In genomic region chr5:81370126-81370850, GRCm38 (mm10) we compare ENCODE assay signal across 28 mouse cellular contexts.
DNase-seq lines count a peak whose midpoint lies in the region; ATAC-seq and TF ChIP-seq lines count a peak whose summit lies in the region.
"Had no signal": no experiment of that assay in that cellular context is flagged by ENCODE, and none has a peak within 500 bp of the region (broad histone marks: within the 10 kb centered on the region; RNA-seq: fewer than 3 reads in every experiment).

No protein-coding gene starts in this region.

- no peak for TF ChIP-seq EP300 in stomach, postnatal 0 days (optimal IDR thresholded peaks at IDR 0.05)

- no peak overlapping the region for H3K27ac ChIP-seq in kidney, embryonic 16.5 days (ENCODE audit: low read length)
- H3K27ac ChIP-seq in lung, embryonic 14.5 days (ENCODE audit: low read depth) = no peak overlapping the region
- no peak overlapping the region for H3K27ac ChIP-seq in stomach, embryonic 16.5 days (ENCODE audit: low read length)
- H3K27ac ChIP-seq in stomach, postnatal 0 days (replicated peaks) = no peak overlapping the region
- H3K27ac ChIP-seq: embryonic facial prominence, embryonic 12.5 days; forebrain, embryonic 12.5 days; forebrain, embryonic 15.5 days; heart, embryonic 15.5 days; hindbrain, embryonic 10.5 days; hindbrain, embryonic 13.5 days had no signal

- no peaks in the 10 kb centered on the region for H3K9me3 ChIP-seq in kidney, embryonic 16.5 days (ENCODE audit: low read length)
- H3K9me3 ChIP-seq in lung, embryonic 14.5 days (ENCODE audit: low read depth, low read length) = no peaks in the 10 kb centered on the region
- H3K9me3 ChIP-seq in stomach, embryonic 16.5 days (replicated peaks; ENCODE audit: control insufficient read depth, low read length) = no peaks in the 10 kb centered on the region
- H3K9me3 ChIP-seq in stomach, postnatal 0 days (ENCODE audit: control insufficient read depth, low read length) = no peaks in the 10 kb centered on the region
- H3K9me3 ChIP-seq: embryonic facial prominence, embryonic 12.5 days; forebrain, embryonic 12.5 days; forebrain, embryonic 15.5 days; heart, embryonic 12.5 days; heart, embryonic 15.5 days; hindbrain, embryonic 10.5 days; hindbrain, embryonic 13.5 days had no signal

- ATAC-seq in kidney, embryonic 16.5 days (ENCODE audit: low FRiP score, low TSS enrichment) = 0 out of 2 replicates have a peak, but pooled peaks have one; percentile 23
- ATAC-seq in lung, embryonic 14.5 days (ENCODE audit: insufficient read depth) = peak; percentile 84
- peak; percentile 62; the same call in 1 of the 2 replicates for ATAC-seq in stomach, embryonic 16.5 days (ENCODE audit: insufficient read depth, low FRiP score)
- ATAC-seq in stomach, postnatal 0 days (ENCODE audit: low FRiP score, low TSS enrichment) = no peak
- ATAC-seq: forebrain, embryonic 15.5 days; hindbrain, embryonic 16.5 days; Patski had no signal

- H3K9ac ChIP-seq in kidney, embryonic 16.5 days (replicated peaks; ENCODE audit: low read length) = no peak overlapping the region
- H3K9ac ChIP-seq in lung, embryonic 14.5 days = no peak overlapping the region
- no peak overlapping the region for H3K9ac ChIP-seq in stomach, embryonic 16.5 days (ENCODE audit: low read length)
- no peak overlapping the region for H3K9ac ChIP-seq in stomach, postnatal 0 days (ENCODE audit: low read length)
- H3K9ac ChIP-seq: embryonic facial prominence, embryonic 12.5 days; forebrain, embryonic 12.5 days; forebrain, embryonic 15.5 days; heart, embryonic 12.5 days; heart, embryonic 15.5 days; hindbrain, embryonic 13.5 days had no signal

- no peaks in the 10 kb centered on the region for H3K36me3 ChIP-seq in kidney, embryonic 16.5 days (ENCODE audit: insufficient read depth, low read length)
- H3K36me3 ChIP-seq in lung, embryonic 14.5 days (ENCODE audit: insufficient read depth) = no peaks in the 10 kb centered on the region
- no peaks in the 10 kb centered on the region for H3K36me3 ChIP-seq in stomach, embryonic 16.5 days (ENCODE audit: control insufficient read depth, insufficient read depth, low read length)
- no peaks in the 10 kb centered on the region for H3K36me3 ChIP-seq in stomach, postnatal 0 days (ENCODE audit: control insufficient read depth, insufficient read depth, low read length)
- H3K36me3 ChIP-seq: embryonic facial prominence, embryonic 12.5 days; forebrain, embryonic 12.5 days; forebrain, embryonic 15.5 days; G1E; heart, embryonic 12.5 days; heart, embryonic 15.5 days; hindbrain, embryonic 10.5 days; hindbrain, embryonic 13.5 days had no signal

- 61% methylated on average over 10 of the region's 10 CpGs for WGBS in kidney, embryonic 16.5 days
- 42% methylated on average over 10 of the region's 10 CpGs for WGBS in lung, embryonic 14.5 days
- 62% methylated on average over 10 of the region's 10 CpGs for WGBS in stomach, embryonic 16.5 days
- WGBS in stomach, postnatal 0 days = 54% methylated on average over 10 of the region's 10 CpGs

- H3K4me3 ChIP-seq in kidney, embryonic 16.5 days (ENCODE audit: low read length) = no peak overlapping the region
- H3K4me3 ChIP-seq in lung, embryonic 14.5 days (ENCODE audit: low read depth, low read length) = no peak overlapping the region
- H3K4me3 ChIP-seq in stomach, embryonic 16.5 days (replicated peaks; ENCODE audit: low read length) = no peak overlapping the region
- H3K4me3 ChIP-seq in stomach, postnatal 0 days (ENCODE audit: low read depth, low read length) = no peak overlapping the region
- H3K4me3 ChIP-seq: embryonic facial prominence, embryonic 12.5 days; erythroblast, embryonic 14.5 days; forebrain, embryonic 12.5 days; forebrain, embryonic 15.5 days; heart, embryonic 12.5 days; heart, embryonic 15.5 days; hindbrain, embryonic 10.5 days; hindbrain, embryonic 13.5 days had no signal

- H3K4me1 ChIP-seq in kidney, embryonic 16.5 days (ENCODE audit: insufficient read depth, low read length) = no peaks in the 10 kb centered on the region
- H3K4me1 ChIP-seq in lung, embryonic 14.5 days (ENCODE audit: insufficient read depth) = no peaks in the 10 kb centered on the region
- H3K4me1 ChIP-seq in stomach, embryonic 16.5 days (ENCODE audit: control insufficient read depth, insufficient read depth, low read length) = no peaks in the 10 kb centered on the region
- no peaks in the 10 kb centered on the region for H3K4me1 ChIP-seq in stomach, postnatal 0 days (replicated peaks; ENCODE audit: control insufficient read depth, insufficient read depth)
- H3K4me1 ChIP-seq: embryonic facial prominence, embryonic 12.5 days; forebrain, embryonic 12.5 days; forebrain, embryonic 15.5 days; heart, embryonic 15.5 days; hindbrain, embryonic 10.5 days; hindbrain, embryonic 13.5 days had no signal

- H3K27me3 ChIP-seq in kidney, embryonic 16.5 days (ENCODE audit: insufficient read depth, low read length) = no peaks in the 10 kb centered on the region
- H3K27me3 ChIP-seq in lung, embryonic 14.5 days (ENCODE audit: insufficient read depth, low read length) = no peaks in the 10 kb centered on the region
- H3K27me3 ChIP-seq in stomach, embryonic 16.5 days (ENCODE audit: control insufficient read depth, insufficient read depth, low read length) = no peaks in the 10 kb centered on the region
- no peaks in the 10 kb centered on the region for H3K27me3 ChIP-seq in stomach, postnatal 0 days (ENCODE audit: control insufficient read depth, insufficient read depth, low read length)
- H3K27me3 ChIP-seq: CH12.LX; embryonic facial prominence, embryonic 12.5 days; forebrain, embryonic 12.5 days; forebrain, embryonic 15.5 days; heart, embryonic 12.5 days; heart, embryonic 15.5 days; hindbrain, embryonic 13.5 days; Patski had no signal

- TF ChIP-seq CTCF in lung, embryonic 14.5 days (IDR thresholded peaks at IDR 0.05; ENCODE audit: low read depth) = no peak
- no peak for TF ChIP-seq CTCF in stomach, postnatal 0 days (IDR thresholded peaks at IDR 0.05; ENCODE audit: low read depth)

- H3K4me2 ChIP-seq in kidney, embryonic 16.5 days (replicated peaks; ENCODE audit: low read depth, low read length) = no peak overlapping the region
- no peak overlapping the region for H3K4me2 ChIP-seq in lung, embryonic 14.5 days
- 0 out of 2 replicates have a peak overlapping the region, but pooled peaks have one; percentile 12 for H3K4me2 ChIP-seq in stomach, embryonic 16.5 days (ENCODE audit: low read depth, low read length)
- no peak overlapping the region for H3K4me2 ChIP-seq in stomach, postnatal 0 days (replicated peaks; ENCODE audit: low read depth)
- H3K4me2 ChIP-seq: embryonic facial prominence, embryonic 12.5 days; forebrain, embryonic 12.5 days; forebrain, embryonic 15.5 days; heart, embryonic 12.5 days; heart, embryonic 15.5 days; hindbrain, embryonic 13.5 days had no signal

- DNase-seq in kidney, postnatal 36 days = no peak
- DNase-seq in lung, embryonic 14.5 days = peak; percentile 80
- DNase-seq in lung, adult 18-20 months = no peak
- DNase-seq in stomach, postnatal 0 days (ENCODE audit: low spot score) = no peak
- DNase-seq: adrenal gland, postnatal 10 days; adrenal gland, postnatal 36 days; B cell, adult 2 months; cerebellum, adult 18-20 months; cerebellum, adult 9-10 months; cerebellum, postnatal 14 days; gastrocnemius, postnatal 25 days; heart, adult 18-20 months; heart, postnatal 10 days; heart, postnatal 36 days had no signal
